Mouse (Mus musculus): Measurements from ENCODE around the gene Arhgap25.
"Not testable (repeated sequence)": the region's sequence is repeated elsewhere in the genome, so short reads cannot be mapped to it uniquely, and the experiment has no call there.

Gene Arhgap25

GRCm38 (mm10) chr6:87502831-87503286, 30.2 kb downstream of the Arhgap25 start:
- DNase-seq, result no peak

GRCm38 (mm10) chr6:87502411-87502810, 30.6 kb downstream of the Arhgap25 start:
- no peak for DNase-seq

GRCm38 (mm10) chr6:87500696-87501095, 32.4 kb downstream of the Arhgap25 start:
- no peak for DNase-seq

- DNase-seq, result no peak
These were observed 33.3 kb downstream of the Arhgap25 start for GRCm38 (mm10) chr6:87499791-87500190.

- DNase-seq, result peak; percentile 57 to 76
These were observed 36.9 kb downstream of the Arhgap25 start for GRCm38 (mm10) chr6:87496143-87496542.

GRCm38 (mm10) chr6:87494339-87494738, 38.7 kb downstream of the Arhgap25 start:
- DNase-seq, result peak; percentile 15 to 46

- peak; percentile 38 to 42 for DNase-seq
These were observed 45.2 kb downstream of the Arhgap25 start for GRCm38 (mm10) chr6:87487657-87488426.

GRCm38 (mm10) chr6:87484806-87485205, 48.3 kb downstream of the Arhgap25 start:
- DNase-seq, result no peak

GRCm38 (mm10) chr6:87483900-87484289, 49.2 kb downstream of the Arhgap25 start:
- DNase-seq, result no peak

GRCm38 (mm10) chr6:87483224-87483899, 49.7 kb downstream of the Arhgap25 start:
- no peak for DNase-seq

- no peak for DNase-seq
These were observed 53.6 kb downstream of the Arhgap25 start for GRCm38 (mm10) chr6:87479291-87479999.

GRCm38 (mm10) chr6:87478847-87479246, 54.2 kb downstream of the Arhgap25 start:
- no peak for DNase-seq

GRCm38 (mm10) chr6:87475223-87475622, 57.8 kb downstream of the Arhgap25 start:
- no peak for DNase-seq

- DNase-seq, result not testable (repeated sequence)
These were observed 63.0 kb downstream of the Arhgap25 start for GRCm38 (mm10) chr6:87470098-87470497.

- no peak for DNase-seq
These were observed 64.7 kb downstream of the Arhgap25 start for GRCm38 (mm10) chr6:87468372-87468771.

GRCm38 (mm10) chr6:87467373-87467772, 65.7 kb downstream of the Arhgap25 start:
- no peak for DNase-seq

- peak; percentile 77 to 80 for DNase-seq
These were observed 66.8 kb downstream of the Arhgap25 start for GRCm38 (mm10) chr6:87466221-87466620.

- DNase-seq, result no peak
These were observed 77.6 kb downstream of the Arhgap25 start for GRCm38 (mm10) chr6:87455507-87455906.

GRCm38 (mm10) chr6:87451771-87452170, 81.3 kb downstream of the Arhgap25 start:
- DNase-seq, result peak; percentile 28 to 80

- peak; percentile 70 to 72 for DNase-seq
These were observed 82.0 kb downstream of the Arhgap25 start for GRCm38 (mm10) chr6:87451016-87451415.

GRCm38 (mm10) chr6:87449534-87449933, 83.5 kb downstream of the Arhgap25 start:
- no peak for DNase-seq

- no peak for DNase-seq
These were observed 85.8 kb downstream of the Arhgap25 start for GRCm38 (mm10) chr6:87447217-87447616.

- DNase-seq, result no peak
These were observed 87.8 kb downstream of the Arhgap25 start for GRCm38 (mm10) chr6:87445222-87445621.
